Mouse (Mus musculus) hindbrain, embryonic 11.5 days (tissue): ENCODE results near the gene Lingo3. TPM values are rescaled to one million over a fixed set of nuclear protein-coding genes. Genes with fewer than 3 reads are reported as not detected.

Experiments
- ATAC-seq: fragments of 200-750 bp; cut with Nextera tagmentation; 2 replicates; pipeline ENCODE4 v1.8.0; 2017; ENCODE audit warnings: mild to moderate bottlenecking, moderate TSS enrichment, moderate library complexity; ENCODE audit not compliant: low FRiP score
- DNase-seq: peaks from one replicate; pipeline ENCODE4 v3.0.0-alpha.2; 2015; ENCODE audit warnings: low spot score
- H3K27ac ChIP-seq: fragments of 300-500 bp; sonication (generic); 2 replicates; pipeline ENCODE4 v1.5.1; 2014; ENCODE audit warnings: mild to moderate bottlenecking, low read depth, low read length
- H3K27me3 ChIP-seq: fragments of 300-500 bp; sonication (generic); 2 replicates; pipeline ENCODE4 v1.6.1; 2014; ENCODE audit warnings: mild to moderate bottlenecking, low read length, moderate library complexity, mixed read lengths; ENCODE audit not compliant: control insufficient read depth, insufficient read depth
- H3K36me3 ChIP-seq: fragments of 300-500 bp; sonication (generic); 2 replicates; pipeline ENCODE4 v1.6.1; 2014; ENCODE audit warnings: mild to moderate bottlenecking, low read length, moderate library complexity, mixed read lengths; ENCODE audit not compliant: control insufficient read depth, insufficient read depth
- H3K4me1 ChIP-seq: fragments of 300-500 bp; sonication (generic); replicated peaks from 2 replicates; pipeline ENCODE4 v1.6.1; 2014; ENCODE audit warnings: low read length, mixed read lengths; ENCODE audit not compliant: control insufficient read depth, insufficient read depth
- H3K4me2 ChIP-seq: fragments of 300-500 bp; sonication (generic); replicated peaks from 2 replicates; pipeline ENCODE4 v1.6.1; 2014; ENCODE audit warnings: mild to moderate bottlenecking, low read depth, low read length
- H3K4me3 ChIP-seq: fragments of 300-500 bp; sonication (generic); 2 replicates; pipeline ENCODE4 v1.5.1; 2014; ENCODE audit warnings: low read depth, low read length
- H3K9ac ChIP-seq: fragments of 300-500 bp; sonication (generic); 2 replicates; pipeline ENCODE4 v1.6.1; 2014; ENCODE audit warnings: low read depth, low read length
- H3K9me3 ChIP-seq: fragments of 300-500 bp; sonication (generic); 2 replicates; pipeline ENCODE4 v1.6.1; 2016; ENCODE audit warnings: low read length; ENCODE audit not compliant: control insufficient read depth
- WGBS: fragments of 180-500 bp; shearing (Covaris S2); extraction: QIAGEN DNeasy Blood & Tissue Kit; methylation state at CpG from one replicate; pipeline ENCODE4 v1.1.7; 2014; 5-methylcytosine and 5-hydroxymethylcytosine counted together
- polyA plus RNA-seq: library from polyadenylated mRNA; unstranded; fragments of >200 nt; fragmentation: Nextera tagmentation; extraction: Ambion mirVana; gene quantifications from 2 replicates; pipeline ENCODE4 v1.2.1, GENCODE M21; 2014

The Lingo3 gene
- polyA plus RNA-seq, 1 experiment from 2014 or later: 0.29 TPM

DNA sequence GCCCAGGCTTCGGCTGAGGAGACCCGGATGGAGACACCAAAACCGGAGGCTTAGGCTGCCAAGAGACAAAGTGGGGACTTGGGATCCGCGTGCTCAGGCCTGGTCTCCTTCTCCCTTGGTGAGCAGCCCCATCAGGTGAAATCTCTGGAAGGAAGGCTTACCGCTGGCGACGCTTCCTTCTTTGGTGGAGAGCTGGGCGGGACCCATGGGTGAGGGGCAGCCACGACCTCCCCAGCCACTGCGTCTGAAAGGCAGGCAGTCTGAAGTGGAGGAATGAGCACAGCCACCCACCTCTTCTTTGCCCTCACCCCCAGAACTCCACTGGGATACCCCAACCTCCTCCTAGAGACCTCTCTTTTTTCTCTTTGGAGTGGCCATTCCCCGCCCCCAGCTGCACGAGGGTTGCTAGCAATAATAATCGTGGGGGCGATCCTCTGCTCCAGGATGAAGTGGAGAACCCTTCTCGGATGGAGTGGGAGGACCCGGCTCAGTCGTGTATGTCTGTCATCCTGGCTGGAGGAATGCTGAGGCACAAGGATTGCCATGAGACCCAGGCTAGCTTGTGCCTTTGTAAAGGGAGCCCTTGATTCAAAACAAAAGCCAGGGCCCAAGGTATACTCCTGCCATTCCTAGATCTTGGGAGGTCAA is 34.7 kb downstream of the Lingo3 start:
- Histone ChIP-seq H3K9me3 (no peaks in the 10 kb centered on the region), H3K4me2 (peak overlapping the region; percentile 29), H3K36me3 (0 out of 2 replicates have a peak, but pooled peaks cover 2% of the 10 kb centered on the region), H3K9ac (no peak overlapping the region; the same call in 1 of the 2 replicates), H3K4me3 (peak overlapping the region; percentile 6; the same call in 1 of the 2 replicates), H3K27ac (no peak overlapping the region), H3K4me1 (peaks cover 23% of the 10 kb centered on the region), H3K27me3 (peaks cover 24% of the 10 kb centered on the region)
- DNase-seq (peak; percentile 51), ATAC-seq (no peak)
- WGBS: 7% methylated on average over 18 of the region's 18 CpGs

DNA sequence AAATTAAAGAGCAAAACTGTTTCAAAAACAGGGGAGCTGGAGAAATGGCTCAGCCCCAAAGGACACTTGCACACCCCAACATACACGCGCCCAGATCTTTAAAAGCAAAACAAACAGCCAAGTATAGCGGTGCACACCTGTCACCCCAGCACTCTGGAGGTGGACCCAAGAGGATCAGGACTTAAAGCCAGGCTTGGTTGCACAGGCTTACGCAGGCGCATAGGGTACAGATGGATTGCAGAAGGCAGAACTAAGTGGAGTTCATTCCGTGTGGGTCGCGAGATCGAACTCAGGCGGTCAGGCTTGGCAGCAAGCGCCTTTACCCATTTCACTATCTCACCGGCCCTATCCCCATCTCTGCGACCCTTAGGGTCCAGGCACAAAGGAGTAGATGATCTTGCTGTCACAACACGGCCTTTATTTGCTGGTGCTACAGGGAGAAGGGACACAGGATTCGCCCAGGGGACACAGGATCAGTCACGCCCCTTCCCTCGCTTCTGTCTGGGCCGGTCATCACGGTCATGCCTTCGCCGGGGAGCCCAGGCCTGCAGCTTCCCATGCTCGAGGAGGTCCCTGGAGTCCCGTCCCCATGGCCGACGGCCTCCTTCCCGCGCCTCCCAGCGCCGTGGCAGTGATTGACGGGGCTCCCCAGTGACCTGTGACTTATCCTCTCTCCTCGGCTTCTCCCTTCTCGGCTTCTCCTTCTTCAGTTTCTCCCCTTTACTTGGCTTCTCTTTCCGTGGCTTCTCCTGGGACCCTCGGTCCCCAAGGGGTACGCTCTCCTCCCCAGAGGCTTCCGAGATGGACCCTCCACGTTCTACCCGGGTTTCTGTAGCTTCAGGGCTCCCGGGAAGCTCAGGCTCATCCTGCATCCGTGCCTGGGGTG is 35.5 kb downstream of the Lingo3 start:
- no peak for ATAC-seq
- Histone ChIP-seq H3K27me3 (peaks cover 24% of the 10 kb centered on the region), H3K4me1 (peaks cover 23% of the 10 kb centered on the region), H3K36me3 (peaks cover 8% of the 10 kb centered on the region), H3K4me3 (peak overlapping the region; percentile 6; the same call in 1 of the 2 replicates), H3K27ac (no peak overlapping the region), H3K9me3 (no peaks in the 10 kb centered on the region), H3K9ac (peak overlapping the region; percentile 5; the same call in 1 of the 2 replicates), H3K4me2 (peak overlapping the region; percentile 29)
- WGBS: 17% methylated on average over 40 of the region's 40 CpGs
- peak; percentile 47 for DNase-seq

DNA sequence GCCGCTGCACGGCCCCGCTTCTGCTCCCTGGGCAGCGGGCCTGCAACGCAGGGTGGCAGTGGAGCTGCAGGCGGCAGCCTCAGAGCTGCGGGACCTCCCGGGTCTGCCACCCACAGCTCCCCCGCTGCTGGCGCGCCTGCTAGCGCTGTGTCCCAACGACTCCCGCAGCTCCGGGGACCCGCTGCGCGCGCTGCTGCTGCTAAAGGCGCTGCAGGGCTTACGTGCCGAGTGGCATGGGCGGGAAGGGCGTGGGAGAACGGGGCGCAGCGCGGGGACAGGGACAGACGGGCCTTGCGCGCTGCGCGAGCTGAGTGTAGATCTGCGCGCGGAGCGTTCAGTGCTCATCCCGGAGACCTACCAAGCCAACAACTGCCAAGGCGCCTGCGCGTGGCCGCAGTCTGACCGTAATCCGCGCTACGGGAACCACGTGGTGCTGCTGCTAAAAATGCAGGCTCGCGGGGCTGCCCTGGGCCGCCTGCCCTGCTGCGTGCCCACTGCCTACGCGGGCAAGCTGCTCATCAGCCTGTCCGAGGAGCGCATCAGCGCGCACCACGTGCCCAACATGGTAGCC is 36.7 kb downstream of the Lingo3 start:
- 2% methylated on average over 52 of the region's 58 CpGs for WGBS
- peaks cover 24% of the 10 kb centered on the region for H3K27me3 ChIP-seq

DNA sequence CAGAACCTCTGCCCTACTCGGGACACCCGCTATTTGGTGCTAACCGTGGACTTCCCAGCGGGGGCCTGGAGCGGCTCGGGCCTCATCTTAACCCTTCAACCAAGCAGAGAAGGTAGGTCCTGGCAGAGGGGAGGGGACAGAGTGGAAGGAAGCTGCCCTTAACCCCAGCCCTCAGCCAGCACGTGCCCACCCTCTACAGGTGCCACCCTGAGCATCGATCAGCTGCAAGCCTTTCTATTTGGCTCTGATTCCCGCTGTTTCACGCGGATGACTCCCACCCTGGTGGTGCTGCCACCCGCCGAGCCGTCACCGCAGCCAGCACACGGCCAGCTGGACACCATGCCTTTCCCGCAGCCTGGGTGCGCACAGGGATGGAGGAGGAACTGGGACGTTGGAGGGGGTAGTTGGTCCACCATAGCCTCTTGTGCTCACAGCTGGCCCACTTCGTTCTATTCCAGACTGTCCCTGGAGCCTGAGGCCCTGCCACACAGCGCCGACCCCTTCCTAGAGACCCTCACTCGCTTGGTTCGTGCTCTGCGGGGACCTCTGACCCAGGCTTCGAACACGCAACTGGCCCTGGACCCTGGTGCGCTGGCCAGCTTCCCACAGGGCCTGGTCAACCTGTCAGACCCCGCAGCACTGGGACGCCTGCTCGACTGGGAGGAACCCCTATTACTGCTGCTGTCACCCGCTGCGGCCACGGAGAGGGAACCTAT is 37.3 kb downstream of the Lingo3 start:
- DNase-seq (no peak), ATAC-seq (no peak)
- peak overlapping the region; percentile 41 for H3K4me3 ChIP-seq
- peak overlapping the region; percentile 60; the same call in 1 of the 2 replicates for H3K27ac ChIP-seq
- peaks cover 24% of the 10 kb centered on the region for H3K27me3 ChIP-seq
- WGBS: 40% methylated on average over 34 of the region's 34 CpGs
- H3K9me3 ChIP-seq: no peaks in the 10 kb centered on the region
- H3K4me1 ChIP-seq: peaks cover 23% of the 10 kb centered on the region
- H3K9ac ChIP-seq: peak overlapping the region; percentile 64
- peaks cover 14% of the 10 kb centered on the region for H3K36me3 ChIP-seq
- H3K4me2 ChIP-seq: peak overlapping the region; percentile 98

More for the DNA sequence above, 36.7 kb downstream of the Lingo3 start:
- Histone ChIP-seq H3K4me2 (peak overlapping the region; percentile 98), H3K36me3 (peaks cover 14% of the 10 kb centered on the region), H3K4me1 (peaks cover 23% of the 10 kb centered on the region), H3K9ac (peak overlapping the region; percentile 64), H3K4me3 (peak overlapping the region; percentile 41), H3K27ac (peak overlapping the region; percentile 60), H3K9me3 (no peaks in the 10 kb centered on the region)
- peak; percentile 77 for ATAC-seq
- DNase-seq: peak; percentile 81

DNA sequence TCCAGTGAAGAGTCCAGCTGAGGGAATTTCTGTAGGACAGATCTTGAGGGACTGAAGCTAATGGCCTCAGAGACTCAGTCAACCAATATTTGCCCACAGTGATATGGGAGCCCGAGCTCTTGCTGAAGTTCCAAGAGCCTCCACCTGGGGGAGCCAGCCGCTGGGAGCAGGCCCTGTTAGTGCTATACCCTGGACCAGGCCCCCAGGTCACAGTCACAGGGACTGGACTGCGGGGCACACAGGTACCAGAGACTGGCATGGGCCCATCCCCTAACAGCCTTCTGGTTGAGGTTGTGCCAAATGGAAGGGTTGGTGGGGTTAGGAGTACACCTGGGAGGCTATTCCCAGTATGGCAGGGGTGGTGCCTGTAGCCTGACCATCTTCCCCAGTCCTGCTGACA is 37.9 kb downstream of the Lingo3 start:
- ATAC-seq (peak; percentile 28; the same call in 1 of the 2 replicates), DNase-seq (peak; percentile 86)
- no peak overlapping the region for H3K4me3 ChIP-seq
- no peak overlapping the region for H3K27ac ChIP-seq
- H3K4me1 ChIP-seq: peaks cover 23% of the 10 kb centered on the region
- H3K9ac ChIP-seq: no peak overlapping the region
- WGBS: 25% methylated on average over 3 of the region's 3 CpGs
- peaks cover 14% of the 10 kb centered on the region for H3K36me3 ChIP-seq
- peaks cover 24% of the 10 kb centered on the region for H3K27me3 ChIP-seq
- H3K9me3 ChIP-seq: no peaks in the 10 kb centered on the region
- no peak overlapping the region for H3K4me2 ChIP-seq

DNA sequence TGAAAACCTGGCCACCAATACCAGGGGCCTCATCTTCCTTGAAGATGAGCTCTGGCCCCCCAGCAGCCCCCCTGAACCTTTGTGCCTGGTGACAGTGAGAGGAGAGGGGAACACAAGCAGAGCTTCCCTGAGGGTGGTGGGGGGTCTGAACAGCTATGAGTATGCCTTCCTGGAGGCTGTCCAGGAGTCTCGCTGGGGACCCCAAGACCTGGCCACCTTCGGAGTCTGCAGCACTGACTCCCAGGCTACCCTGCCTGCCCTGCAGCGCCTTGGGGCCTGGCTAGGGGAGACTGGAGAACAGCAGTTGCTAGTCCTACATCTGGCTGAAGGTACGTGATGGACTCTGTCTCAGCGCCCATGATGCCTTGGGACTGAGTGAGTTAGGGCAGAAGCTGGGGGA is 38.5 kb downstream of the Lingo3 start:
- no peak overlapping the region for H3K4me3 ChIP-seq
- peaks cover 21% of the 10 kb centered on the region for H3K4me1 ChIP-seq
- DNase-seq: no peak
- no peak overlapping the region for H3K27ac ChIP-seq
- peaks cover 14% of the 10 kb centered on the region for H3K36me3 ChIP-seq
- no peak overlapping the region for H3K9ac ChIP-seq
- no peaks in the 10 kb centered on the region for H3K9me3 ChIP-seq
- H3K27me3 ChIP-seq: peaks cover 22% of the 10 kb centered on the region
- H3K4me2 ChIP-seq: no peak overlapping the region
- ATAC-seq: no peak
- WGBS: 85% methylated on average over 5 of the region's 5 CpGs

DNA sequence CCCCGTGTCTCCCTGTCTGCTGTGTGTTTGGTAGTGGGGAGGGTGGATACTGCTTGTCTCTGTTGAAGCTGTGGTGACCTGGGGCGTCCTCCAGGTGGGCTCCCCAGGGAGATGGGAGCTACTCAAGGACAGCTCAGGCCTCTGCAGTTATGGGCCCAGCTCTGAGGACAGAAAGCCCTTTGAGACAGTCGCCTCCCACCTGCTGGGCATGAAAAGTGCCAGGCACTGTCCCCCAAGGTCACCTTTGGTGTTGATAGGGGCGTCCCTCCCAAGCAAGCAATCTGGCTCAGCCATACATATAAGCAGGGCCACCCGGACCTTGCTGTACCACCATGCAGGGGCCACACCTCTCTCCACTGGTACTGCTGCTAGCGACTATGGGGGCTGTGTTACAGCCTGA is 38.9 kb downstream of the Lingo3 start, which contains the start of gene Amh:
Amh (plus strand) TSS at position 328 of the 400 bp plus-strand sequence.
- H3K36me3 ChIP-seq: peaks cover 14% of the 10 kb centered on the region
- H3K4me1 ChIP-seq: peaks cover 22% of the 10 kb centered on the region
- no peak within 1 kb of the TSS for H3K4me2 ChIP-seq
- 63% methylated on average over 6 of the region's 6 CpGs for WGBS
- H3K9me3 ChIP-seq: no peaks in the 10 kb centered on the region
- DNase-seq (no peak), ATAC-seq (no peak)
- no peak within 1 kb of the TSS for H3K27ac ChIP-seq
- H3K27me3 ChIP-seq: peaks cover 18% of the 10 kb centered on the region
- H3K4me3 ChIP-seq: no peak within 1 kb of the TSS
- no peak within 1 kb of the TSS for H3K9ac ChIP-seq

DNA sequence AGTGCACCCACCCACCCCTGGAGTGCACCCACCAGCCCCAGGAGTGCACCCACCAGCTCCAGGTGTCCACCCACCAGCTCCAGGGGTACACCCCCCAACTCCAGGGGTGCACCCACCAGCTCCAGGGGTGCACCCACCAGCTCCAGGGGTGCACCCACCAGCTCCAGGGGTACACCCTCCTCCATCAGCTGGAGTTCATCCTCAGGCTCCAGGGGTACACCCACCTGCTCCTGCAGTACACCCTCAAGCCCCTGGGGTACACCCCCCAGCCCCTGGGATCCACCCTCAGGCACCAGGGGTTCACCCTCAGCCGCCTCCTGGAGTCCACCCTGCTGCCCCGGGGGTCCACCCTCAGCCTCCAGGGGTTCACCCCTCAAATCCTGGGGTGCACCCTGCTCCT is 39.5 kb downstream of the Lingo3 start:
- H3K27ac ChIP-seq: no peak overlapping the region
- peaks cover 15% of the 10 kb centered on the region for H3K27me3 ChIP-seq
- H3K4me1 ChIP-seq: peaks cover 25% of the 10 kb centered on the region
- WGBS: 95% methylated on average over 2 of the region's 2 CpGs
- no peaks in the 10 kb centered on the region for H3K9me3 ChIP-seq
- ATAC-seq: no peak
- no peak overlapping the region for H3K4me2 ChIP-seq
- no peak overlapping the region for H3K9ac ChIP-seq
- no peak overlapping the region for H3K4me3 ChIP-seq
- DNase-seq: no peak
- peaks cover 14% of the 10 kb centered on the region for H3K36me3 ChIP-seq
